In the genomic region with DNA sequence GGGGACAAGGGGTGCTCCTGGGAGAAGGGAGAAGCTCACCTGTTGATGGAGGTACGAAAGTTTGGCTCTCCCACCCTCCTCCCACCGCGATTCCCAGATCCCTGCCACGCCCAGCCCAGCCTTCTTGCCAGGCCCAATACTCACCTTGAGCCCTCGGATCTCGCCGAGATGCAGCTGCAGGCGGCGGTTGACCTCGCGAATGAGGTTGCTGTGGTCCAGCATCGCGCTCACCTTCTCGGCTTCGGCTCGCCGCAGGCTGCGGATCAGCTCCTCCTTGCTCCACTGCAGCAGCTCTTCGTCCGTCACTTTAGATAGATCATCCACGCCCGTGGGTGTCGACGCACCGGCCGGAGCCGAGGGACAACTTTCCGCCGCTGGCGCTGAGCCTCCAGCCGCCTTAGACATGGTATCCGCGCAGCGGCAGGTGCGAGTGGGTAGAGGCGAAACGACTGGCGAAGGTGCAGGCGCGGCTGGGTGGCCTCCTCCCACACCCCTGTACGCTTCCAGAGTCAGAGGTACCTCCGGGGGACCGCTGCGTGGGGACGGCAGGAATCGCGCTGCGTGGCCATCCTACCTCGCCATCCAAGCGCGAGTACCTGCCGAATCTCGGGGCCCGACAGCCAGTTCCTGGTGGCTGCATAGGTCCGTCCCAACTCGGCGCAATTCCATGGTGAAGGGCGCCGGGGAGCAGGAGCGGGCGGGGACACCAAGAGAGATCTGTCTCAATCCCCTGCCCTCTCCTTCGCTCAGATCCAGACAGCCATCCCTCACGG, we compare ENCODE assay signal across 8 mouse cellular contexts. TPM values are rescaled to one million over a fixed set of nuclear protein-coding genes. Genes with fewer than 3 reads are reported as not detected.
DNase-seq lines count a peak whose midpoint lies in the region; ATAC-seq and TF ChIP-seq lines count a peak whose summit lies in the region.

No protein-coding gene starts in this region.

- H3K9me3 ChIP-seq in forebrain, postnatal 0 days (ENCODE audit: low read length), result no peaks in the 10 kb centered on the region
- no peaks in the 10 kb centered on the region for H3K9me3 ChIP-seq in hindbrain, embryonic 15.5 days
- no peaks in the 10 kb centered on the region for H3K9me3 ChIP-seq in lung, embryonic 15.5 days

- H3K4me1 ChIP-seq in forebrain, postnatal 0 days (ENCODE audit: insufficient read depth), result no peaks in the 10 kb centered on the region
- peaks cover 24% of the 10 kb centered on the region; the same call in 1 of the 2 replicates for H3K4me1 ChIP-seq in hindbrain, embryonic 15.5 days (replicated peaks)
- H3K4me1 ChIP-seq in lung, embryonic 15.5 days, result peaks cover 6% of the 10 kb centered on the region; the same call in 1 of the 2 replicates
- H3K4me1 ChIP-seq in small intestine, adult 2 months (ENCODE audit: control insufficient read depth, insufficient read depth, insufficient read length, low read length), result no peaks in the 10 kb centered on the region

- H3K27me3 ChIP-seq in forebrain, postnatal 0 days (ENCODE audit: insufficient read depth, low read length), result no peaks in the 10 kb centered on the region
- H3K27me3 ChIP-seq in hindbrain, embryonic 15.5 days, result no peaks in the 10 kb centered on the region
- peaks cover 31% of the 10 kb centered on the region for H3K27me3 ChIP-seq in lung, embryonic 15.5 days
- no peaks in the 10 kb centered on the region for H3K27me3 ChIP-seq in small intestine, adult 2 months (ENCODE audit: control insufficient read depth, insufficient read depth, low read length)

- no peak for TF ChIP-seq CTCF in layer of hippocampus, adult 2 months (conservative IDR thresholded peaks at IDR 0.05)
- no peak; the same call in 1 of the 2 replicates for TF ChIP-seq CTCF in forebrain, postnatal 0 days (IDR thresholded peaks at IDR 0.05; ENCODE audit: low read depth)
- TF ChIP-seq CTCF in small intestine, adult 2 months (IDR thresholded peaks at IDR 0.05; ENCODE audit: extremely low read depth, insufficient read length, insufficient replicate concordance, low read depth, low read length), result no peak

- peak overlapping the region; percentile 97 for H3K27ac ChIP-seq in layer of hippocampus, adult 2 months
- peak overlapping the region; percentile 80 for H3K27ac ChIP-seq in forebrain, postnatal 0 days (ENCODE audit: low read depth, low read length)
- peak overlapping the region; percentile 93 for H3K27ac ChIP-seq in hindbrain, embryonic 15.5 days (replicated peaks)
- no peak overlapping the region for H3K27ac ChIP-seq in lung, embryonic 15.5 days
- H3K27ac ChIP-seq in small intestine, adult 2 months (ENCODE audit: insufficient read depth, low read depth, low read length), result no peak overlapping the region

- ATAC-seq in forebrain, postnatal 0 days, result peak; percentile 19; the same call in 1 of the 2 replicates
- ATAC-seq in hindbrain, embryonic 15.5 days (ENCODE audit: low FRiP score, low read depth), result peak; percentile 83
- ATAC-seq in lung, embryonic 15.5 days (ENCODE audit: borderline replicate concordance, extremely low read depth, low FRiP score, low TSS enrichment), result peak; percentile 56

- H3K9ac ChIP-seq in forebrain, postnatal 0 days, result peak overlapping the region; percentile 72
- peak overlapping the region; percentile 78 for H3K9ac ChIP-seq in hindbrain, embryonic 15.5 days
- H3K9ac ChIP-seq in lung, embryonic 15.5 days, result peak overlapping the region; percentile 40; the same call in 1 of the 2 replicates

- no peaks in the 10 kb centered on the region for H3K36me3 ChIP-seq in forebrain, postnatal 0 days (ENCODE audit: insufficient read depth)
- H3K36me3 ChIP-seq in hindbrain, embryonic 15.5 days, result no peaks in the 10 kb centered on the region
- no peaks in the 10 kb centered on the region for H3K36me3 ChIP-seq in lung, embryonic 15.5 days
- no peaks in the 10 kb centered on the region for H3K36me3 ChIP-seq in small intestine, adult 2 months (ENCODE audit: control insufficient read depth, insufficient read depth, low read length)

- DNase-seq in layer of hippocampus, adult 2 months (ENCODE audit: low spot score in 2 of 2), result peak; percentile 13 to 21
- DNase-seq in layer of hippocampus, adult 9-10 months (ENCODE audit: low spot score), result no peak
- DNase-seq in brain, adult 2 months (ENCODE audit: low read depth, low spot score), result peak; percentile 42
- DNase-seq in forebrain, postnatal 0 days, result no peak
- no peak for DNase-seq in c-Kit-positive CD71-positive TER-119-positive erythroid progenitor cells, embryonic 14.5 days (ENCODE audit: low spot score)

- TF ChIP-seq POLR2A in small intestine, adult 2 months (IDR thresholded peaks at IDR 0.05; ENCODE audit: low read depth, low read length), result no peak

- WGBS in forebrain, postnatal 0 days, result 3% methylated on average over 63 of the region's 63 CpGs
- under 1% methylated on average over 61 of the region's 63 CpGs for WGBS in hindbrain, embryonic 15.5 days
- WGBS in lung, embryonic 15.5 days, result under 1% methylated on average over 60 of the region's 63 CpGs
- 3% methylated on average over 63 of the region's 63 CpGs for WGBS in small intestine, adult 2 months

- peak overlapping the region; percentile 81 for H3K4me2 ChIP-seq in forebrain, postnatal 0 days (ENCODE audit: low read depth)
- peak overlapping the region; percentile 83 for H3K4me2 ChIP-seq in hindbrain, embryonic 15.5 days
- H3K4me2 ChIP-seq in lung, embryonic 15.5 days, result peak overlapping the region; percentile 80

- H3K4me3 ChIP-seq in layer of hippocampus, adult 2 months, result peak overlapping the region; percentile 90
- peak overlapping the region; percentile 70 for H3K4me3 ChIP-seq in forebrain, postnatal 0 days (ENCODE audit: low read depth, low read length)
- H3K4me3 ChIP-seq in hindbrain, embryonic 15.5 days, result peak overlapping the region; percentile 75
- H3K4me3 ChIP-seq in lung, embryonic 15.5 days, result peak overlapping the region; percentile 48
- peak overlapping the region; percentile 43 for H3K4me3 ChIP-seq in small intestine, adult 2 months (ENCODE audit: low read depth, low read length)

RNA-seq across cellular contexts. Expression of gene Ccdc85a, which starts 0.8 kb away (rescaled TPM):
- total RNA-seq in layer of hippocampus, adult 2 months (2021), result 100 to 1,000 TPM; 138 to 151 TPM
- 23.5 and 24.0 TPM in 2 replicates for total RNA-seq in forebrain, postnatal 0 days (2014; rRNA removed)
- polyA plus RNA-seq in forebrain, postnatal 0 days (2015; fragmentation: Nextera tagmentation; extraction: Ambion mirVana), result 27.5 and 43.2 TPM in 2 replicates
- polyA plus RNA-seq in hindbrain, embryonic 15.5 days (2015; fragmentation: Nextera tagmentation; extraction: Ambion mirVana), result 48.2 and 50.0 TPM in 2 replicates
- polyA plus RNA-seq in lung, embryonic 15.5 days (2015; fragmentation: Nextera tagmentation; extraction: Ambion mirVana), result 6.4 and 6.7 TPM in 2 replicates
- 0.19 and 0.20 TPM in 2 replicates for polyA plus RNA-seq in small intestine, adult 2 months (2012; rRNA removed)

Comparison
In these comparisons a context has a peak if more than half of its experiments do, and no peak if none do; other contexts are left out.
1. DNase-seq: peak in layer of hippocampus, adult 2 months (2 of 2) and brain, adult 2 months (single experiment); none in layer of hippocampus, adult 9-10 months (single experiment), forebrain, postnatal 0 days (single experiment) and c-Kit-positive CD71-positive TER-119-positive erythroid progenitor cells, embryonic 14.5 days (single experiment).
2. H3K27ac ChIP-seq: peak in layer of hippocampus, adult 2 months (single experiment), forebrain, postnatal 0 days (single experiment) and hindbrain, embryonic 15.5 days (single experiment); none in lung, embryonic 15.5 days (single experiment) and small intestine, adult 2 months (single experiment).
3. ATAC-seq: peak in every context shown above with its lines; median percentile 83 in hindbrain, embryonic 15.5 days; 56 in lung, embryonic 15.5 days; 19 in forebrain, postnatal 0 days.
4. Peak in every context shown above with its lines, with median percentiles within 50 percentile points of each other: H3K4me3 ChIP-seq, H3K4me2 ChIP-seq and H3K9ac ChIP-seq.